Mouse (Mus musculus) small intestine, adult 2 months (tissue): ENCODE measurements around the gene Scmh1. TPM values are rescaled to one million over a fixed set of nuclear protein-coding genes. Genes with fewer than 3 reads are reported as not detected.
A peak's percentile ranks its signal among the peaks of the same experiment; 100 is the strongest.

Experiments
- H3K27ac ChIP-seq: fragments of 200-500 bp; 2 replicates; pipeline ENCODE4 v1.5.1; 2012; ENCODE audit warnings: low read depth, low read length, control low read depth, inconsistent platforms; ENCODE audit not compliant: insufficient read depth
- H3K27me3 ChIP-seq: fragments of 200-500 bp; 2 replicates; pipeline ENCODE4 v1.6.1; 2012; ENCODE audit warnings: mild to moderate bottlenecking, moderate library complexity, low read length, inconsistent platforms; ENCODE audit not compliant: control insufficient read depth, insufficient read depth
- H3K36me3 ChIP-seq: fragments of 200-500 bp; 2 replicates; pipeline ENCODE4 v1.6.1; 2012; ENCODE audit warnings: mild to moderate bottlenecking, low read length, control low read depth, inconsistent platforms; ENCODE audit not compliant: control insufficient read depth, insufficient read depth
- H3K4me1 ChIP-seq: fragments of 200-500 bp; 2 replicates; pipeline ENCODE4 v1.6.1; 2012; ENCODE audit warnings: low read length, inconsistent platforms, mixed read lengths; ENCODE audit not compliant: control insufficient read depth, insufficient read depth, insufficient read length
- H3K4me3 ChIP-seq: fragments of 200-500 bp; 2 replicates; pipeline ENCODE4 v1.5.1; 2012; ENCODE audit warnings: low read depth, mild to moderate bottlenecking, control low read depth, inconsistent platforms, low read length, moderate library complexity
- CTCF ChIP-seq: fragments of 200-500 bp; IDR thresholded peaks from 2 replicates; pipeline ENCODE4 v1.5.1; 2012; ENCODE audit warnings: low read depth, mild to moderate bottlenecking, control low read depth, inconsistent platforms, low read length, moderate library complexity, mixed read lengths; ENCODE audit not compliant: insufficient replicate concordance, insufficient read length; ENCODE audit errors: extremely low read depth
- POLR2A ChIP-seq: fragments of 200-500 bp; IDR thresholded peaks from 2 replicates; pipeline ENCODE4 v1.6.1; 2012; ENCODE audit warnings: low read depth, mild to moderate bottlenecking, control low read depth, inconsistent platforms, low read length, moderate library complexity
- WGBS: fragments of 180-500 bp; shearing (Covaris S2); methylation state at CpG from one replicate; pipeline ENCODE4 v1.1.7; 2018; 5-methylcytosine and 5-hydroxymethylcytosine counted together
- polyA plus RNA-seq: library from polyadenylated mRNA; depleted of rRNA; stranded (reverse); fragments of >200 nt; gene quantifications from 2 replicates; pipeline ENCODE4 v1.2.3, GENCODE M21; 2012

Gene Scmh1
- polyA plus RNA-seq, 1 experiment = 10.6 TPM

GRCm38 (mm10) chr4:120531986-120532385 lies 126.9 kb downstream of the Scmh1 start, which contains the start of gene Slfnl1:
TSS of gene Slfnl1 (plus strand) at chr4:120532231.
- H3K4me1 ChIP-seq = no peaks in the 10 kb centered on the region
- H3K36me3 ChIP-seq = peaks cover 19% of the 10 kb centered on the region
- H3K4me3 ChIP-seq = no peak within 1 kb of the TSS
- H3K27ac ChIP-seq = no peak within 1 kb of the TSS
- H3K27me3 ChIP-seq = no peaks in the 10 kb centered on the region
- no peak for TF ChIP-seq POLR2A
- WGBS = 76% methylated on average over 6 of the region's 6 CpGs

DNA sequence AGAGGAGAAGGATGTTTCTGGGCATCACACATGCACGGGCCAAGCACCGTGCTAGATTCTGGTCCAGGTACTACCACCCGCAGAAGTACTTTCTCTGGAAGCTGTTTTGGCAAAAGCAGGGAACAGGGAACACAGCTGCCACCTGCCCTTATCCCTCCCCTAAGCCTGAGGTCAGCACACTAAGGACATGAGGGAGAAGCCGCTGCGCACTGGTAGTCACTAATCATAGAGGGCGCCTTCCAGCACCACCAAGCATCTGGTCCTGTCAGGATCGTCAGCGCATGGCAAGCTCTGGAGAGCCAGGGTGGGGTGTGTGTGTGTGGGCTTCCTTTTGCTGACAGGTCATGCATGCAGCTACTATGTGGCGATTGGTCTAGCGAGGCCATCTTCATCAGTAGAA lies 133.6 kb downstream of the Scmh1 start:
- 98% methylated on average over 10 of the region's 10 CpGs for WGBS
- Histone ChIP-seq H3K27me3 (no peaks in the 10 kb centered on the region), H3K36me3 (peaks cover 19% of the 10 kb centered on the region), H3K4me1 (no peaks in the 10 kb centered on the region), H3K27ac (no peak overlapping the region), H3K4me3 (no peak overlapping the region)
- no peak for TF ChIP-seq CTCF
- TF ChIP-seq POLR2A = no peak

- H3K36me3 ChIP-seq = peaks cover 39% of the 10 kb centered on the region
- no peaks in the 10 kb centered on the region for H3K4me1 ChIP-seq
- WGBS = 77% methylated on average over 1 of the region's 1 CpGs
- H3K27me3 ChIP-seq = no peaks in the 10 kb centered on the region
- no peak overlapping the region for H3K4me3 ChIP-seq
- no peak for TF ChIP-seq POLR2A
- no peak for TF ChIP-seq CTCF
- no peak overlapping the region for H3K27ac ChIP-seq
Measured at GRCm38 (mm10) chr4:120544896-120545295, 139.8 kb downstream of the Scmh1 start.

DNA sequence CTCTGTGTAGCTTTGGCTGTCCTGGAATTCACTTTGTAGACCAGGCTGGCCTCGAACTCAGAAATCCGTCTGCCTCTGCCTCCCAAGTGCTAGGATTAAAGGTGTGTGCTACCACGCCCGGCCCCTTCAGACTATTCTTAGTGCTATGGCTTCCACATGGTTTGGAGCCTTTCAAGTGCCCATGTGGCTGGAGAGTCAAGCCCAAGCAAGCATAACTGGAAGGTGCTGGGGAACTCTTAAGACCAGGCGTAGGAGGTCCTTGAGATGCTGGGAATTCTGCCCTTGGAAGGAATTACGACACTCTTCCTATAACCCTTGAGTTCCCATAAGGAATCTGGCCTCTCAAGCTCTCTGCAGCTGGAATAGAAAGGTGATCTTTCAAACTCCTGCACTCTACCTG lies 151.5 kb downstream of the Scmh1 start:
- TF ChIP-seq CTCF (no peak), POLR2A (no peak)
- H3K27ac ChIP-seq = no peak overlapping the region

GRCm38 (mm10) chr4:120565726-120566125 lies 160.6 kb downstream of the Scmh1 start:
- H3K27ac ChIP-seq = no peak overlapping the region
- WGBS = 86% methylated on average over 2 of the region's 2 CpGs
- TF ChIP-seq POLR2A = no peak
- no peak for TF ChIP-seq CTCF

More for the DNA sequence above, 151.5 kb downstream of the Scmh1 start:
- Histone ChIP-seq H3K4me1 (no peaks in the 10 kb centered on the region), H3K4me3 (no peak overlapping the region), H3K27me3 (no peaks in the 10 kb centered on the region), H3K36me3 (peaks cover 52% of the 10 kb centered on the region)
- 86% methylated on average over 6 of the region's 6 CpGs for WGBS

GRCm38 (mm10) chr4:120568005-120568404 lies 162.9 kb downstream of the Scmh1 start:
- peak overlapping the region; percentile 44; the same call in 1 of the 2 replicates for H3K27ac ChIP-seq

More at GRCm38 (mm10) chr4:120565726-120566125, 160.6 kb downstream of the Scmh1 start:
- Histone ChIP-seq H3K27me3 (no peaks in the 10 kb centered on the region), H3K4me1 (peaks cover 9% of the 10 kb centered on the region; the same call in 1 of the 2 replicates), H3K4me3 (no peak overlapping the region), H3K36me3 (peaks cover 23% of the 10 kb centered on the region)

GRCm38 (mm10) chr4:120569025-120569424 lies 163.9 kb downstream of the Scmh1 start:
- Histone ChIP-seq H3K4me3 (peak overlapping the region; percentile 82), H3K36me3 (peaks cover 7% of the 10 kb centered on the region), H3K4me1 (peaks cover 14% of the 10 kb centered on the region; the same call in 1 of the 2 replicates), H3K27me3 (no peaks in the 10 kb centered on the region), H3K27ac (no peak overlapping the region)
- 9% methylated on average over 4 of the region's 4 CpGs for WGBS
- TF ChIP-seq POLR2A (no peak), CTCF (no peak)

More at GRCm38 (mm10) chr4:120568005-120568404, 162.9 kb downstream of the Scmh1 start:
- no peaks in the 10 kb centered on the region for H3K27me3 ChIP-seq
- 39% methylated on average over 5 of the region's 5 CpGs for WGBS
- no peak overlapping the region for H3K4me3 ChIP-seq
- peaks cover 14% of the 10 kb centered on the region; the same call in 1 of the 2 replicates for H3K4me1 ChIP-seq
- TF ChIP-seq POLR2A (no peak), CTCF (no peak)
- H3K36me3 ChIP-seq = peaks cover 13% of the 10 kb centered on the region
